Mouse (Mus musculus): ENCODE measurements around the gene Dapk3. TPM values are rescaled to one million over a fixed set of nuclear protein-coding genes. Genes with fewer than 3 reads are reported as not detected.

The Dapk3 gene
- polyA plus RNA-seq, 1 experiment from 2014 or later: 58.8 TPM

DNA sequence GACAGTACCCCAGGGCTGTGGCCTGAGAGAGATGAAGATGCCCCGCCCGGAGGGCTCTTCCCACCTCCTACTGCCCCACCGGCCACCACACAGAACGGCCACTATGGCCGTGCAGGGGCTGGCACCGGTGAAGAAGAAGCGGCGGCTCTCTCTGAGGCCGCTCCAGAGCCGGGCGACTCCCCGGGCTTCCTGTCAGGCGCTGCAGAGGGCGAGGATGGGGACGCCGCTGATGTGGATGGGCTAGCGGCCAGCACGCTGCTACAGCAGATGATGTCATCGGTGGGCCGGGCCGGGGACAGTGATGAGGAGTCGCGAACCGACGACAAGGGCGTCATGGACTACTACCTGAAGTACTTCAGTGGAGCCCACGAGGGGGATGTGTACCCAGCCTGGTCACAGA is 38.1 kb upstream of the Dapk3 start:
- WGBS: 90% methylated on average over 27 of the region's 27 CpGs
- Histone ChIP-seq H3K27me3 (replicated peaks; ENCODE audit: control insufficient read depth, insufficient read depth, low read length) (no peaks in the 10 kb centered on the region), H3K9me3 (ENCODE audit: control insufficient read depth, low read length) (no peaks in the 10 kb centered on the region), H3K36me3 (ENCODE audit: control insufficient read depth, insufficient read depth, low read length) (peaks cover 62% of the 10 kb centered on the region), H3K9ac (ENCODE audit: low read length) (no peak overlapping the region), H3K27ac (ENCODE audit: low read depth) (no peak overlapping the region), H3K4me3 (ENCODE audit: low read depth, low read length) (no peak overlapping the region), H3K4me1 (replicated peaks; ENCODE audit: control insufficient read depth, insufficient read depth, low read length) (peaks cover 24% of the 10 kb centered on the region), H3K4me2 (ENCODE audit: low read length) (no peak overlapping the region)
- ATAC-seq (replicated peaks; ENCODE audit: low FRiP score, low TSS enrichment, low read depth) (no peak), DNase-seq (ENCODE audit: low spot score) (no peak)

DNA sequence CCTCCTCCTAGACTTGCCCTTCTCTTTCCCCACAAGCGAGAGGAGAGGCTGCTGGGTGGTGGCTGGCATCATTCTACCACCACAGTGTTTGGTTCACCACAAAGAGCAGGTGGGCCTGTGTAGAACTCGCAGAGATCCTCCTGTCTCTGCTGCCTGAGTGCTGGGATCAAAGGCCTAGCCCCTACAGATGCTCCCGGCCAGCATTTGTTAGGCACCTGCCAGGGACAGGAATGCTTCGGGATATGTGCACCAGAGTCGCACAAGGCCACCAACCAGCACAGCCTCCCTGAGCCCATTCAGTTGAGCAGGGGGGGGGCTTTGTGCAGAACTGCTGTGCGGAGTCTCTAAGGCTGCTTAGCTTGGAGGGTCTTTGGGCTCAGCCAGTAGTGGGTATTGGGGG is 37.5 kb upstream of the Dapk3 start:
- DNase-seq (ENCODE audit: low spot score): no peak
- Histone ChIP-seq H3K27ac (ENCODE audit: low read depth) (no peak overlapping the region), H3K27me3 (replicated peaks; ENCODE audit: control insufficient read depth, insufficient read depth, low read length) (no peaks in the 10 kb centered on the region), H3K9me3 (ENCODE audit: control insufficient read depth, low read length) (no peaks in the 10 kb centered on the region), H3K4me2 (ENCODE audit: low read length) (0 out of 2 replicates have a peak overlapping the region, but pooled peaks have one; percentile 3), H3K4me1 (replicated peaks; ENCODE audit: control insufficient read depth, insufficient read depth, low read length) (peaks cover 18% of the 10 kb centered on the region), H3K36me3 (ENCODE audit: control insufficient read depth, insufficient read depth, low read length) (peaks cover 65% of the 10 kb centered on the region), H3K9ac (ENCODE audit: low read length) (no peak overlapping the region), H3K4me3 (ENCODE audit: low read depth, low read length) (no peak overlapping the region)
- WGBS: 93% methylated on average over 6 of the region's 6 CpGs
- no peak for ATAC-seq (replicated peaks; ENCODE audit: low FRiP score, low TSS enrichment, low read depth)

DNA sequence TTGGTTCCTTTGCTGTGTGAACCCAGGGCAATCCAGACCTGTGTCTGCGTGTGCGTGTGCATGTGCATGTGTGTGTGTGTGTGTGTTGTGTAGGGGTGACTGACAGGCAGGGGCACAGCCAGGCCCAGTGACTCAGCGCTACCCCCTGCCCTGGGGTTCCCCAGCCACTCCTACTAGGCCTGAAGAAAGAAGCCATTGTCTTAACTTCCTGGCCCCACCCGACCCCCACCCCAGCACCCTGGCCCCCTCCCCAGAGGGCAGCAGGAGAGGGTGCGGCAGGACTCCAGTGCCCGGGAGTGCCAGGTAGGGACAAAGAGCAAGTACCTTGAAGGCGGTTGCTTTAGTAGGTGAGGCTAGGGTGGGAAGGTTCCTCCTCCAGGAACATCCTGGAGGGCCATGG is 37.0 kb upstream of the Dapk3 start:
- no peaks in the 10 kb centered on the region for H3K9me3 ChIP-seq (ENCODE audit: control insufficient read depth, low read length)
- ATAC-seq (replicated peaks; ENCODE audit: low FRiP score, low TSS enrichment, low read depth) (peak; percentile 52), DNase-seq (ENCODE audit: low spot score) (no peak)
- no peaks in the 10 kb centered on the region for H3K27me3 ChIP-seq (replicated peaks; ENCODE audit: control insufficient read depth, insufficient read depth, low read length)
- H3K4me3 ChIP-seq (ENCODE audit: low read depth, low read length): no peak overlapping the region
- peak overlapping the region; percentile 61; the same call in 1 of the 2 replicates for H3K27ac ChIP-seq (ENCODE audit: low read depth)
- 0 out of 2 replicates have a peak overlapping the region, but pooled peaks have one; percentile 3 for H3K4me2 ChIP-seq (ENCODE audit: low read length)
- H3K9ac ChIP-seq (ENCODE audit: low read length): no peak overlapping the region
- peaks cover 13% of the 10 kb centered on the region for H3K4me1 ChIP-seq (replicated peaks; ENCODE audit: control insufficient read depth, insufficient read depth, low read length)
- H3K36me3 ChIP-seq (ENCODE audit: control insufficient read depth, insufficient read depth, low read length): peaks cover 65% of the 10 kb centered on the region
- WGBS: 57% methylated on average over 7 of the region's 7 CpGs

DNA sequence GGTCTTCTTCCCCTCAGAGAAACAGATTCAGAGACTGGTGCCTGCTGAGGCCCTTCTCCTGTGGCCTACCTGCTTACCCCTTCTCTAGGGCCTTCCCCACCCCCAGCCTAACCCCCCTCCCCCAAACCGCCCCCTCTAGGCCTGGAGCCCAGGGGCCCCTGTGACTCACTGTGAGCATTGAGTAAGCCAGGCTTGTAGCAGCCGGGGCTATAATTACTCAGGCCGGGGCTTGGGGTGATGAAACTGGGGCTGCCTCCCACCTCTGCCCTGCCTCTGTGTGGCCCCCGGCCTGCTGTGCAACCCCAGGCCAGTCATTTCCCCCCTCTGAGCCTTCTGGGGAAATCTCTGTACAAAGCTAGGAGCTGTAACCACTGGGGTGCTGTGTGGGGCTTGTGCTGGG is 36.5 kb upstream of the Dapk3 start:
- peak overlapping the region; percentile 20 for H3K4me2 ChIP-seq (ENCODE audit: low read length)
- no peak for DNase-seq (ENCODE audit: low spot score)
- no peak overlapping the region for H3K4me3 ChIP-seq (ENCODE audit: low read depth, low read length)
- H3K27ac ChIP-seq (ENCODE audit: low read depth): peak overlapping the region; percentile 61; the same call in 1 of the 2 replicates
- no peaks in the 10 kb centered on the region for H3K9me3 ChIP-seq (ENCODE audit: control insufficient read depth, low read length)
- peaks cover 9% of the 10 kb centered on the region; the same call in 1 of the 2 replicates for H3K4me1 ChIP-seq (replicated peaks; ENCODE audit: control insufficient read depth, insufficient read depth, low read length)
- peaks cover 65% of the 10 kb centered on the region for H3K36me3 ChIP-seq (ENCODE audit: control insufficient read depth, insufficient read depth, low read length)
- peak; percentile 24; the same call in 1 of the 2 replicates for ATAC-seq (replicated peaks; ENCODE audit: low FRiP score, low TSS enrichment, low read depth)
- H3K27me3 ChIP-seq (replicated peaks; ENCODE audit: control insufficient read depth, insufficient read depth, low read length): no peaks in the 10 kb centered on the region
- no peak overlapping the region for H3K9ac ChIP-seq (ENCODE audit: low read length)
- 79% methylated on average over 4 of the region's 4 CpGs for WGBS

DNA sequence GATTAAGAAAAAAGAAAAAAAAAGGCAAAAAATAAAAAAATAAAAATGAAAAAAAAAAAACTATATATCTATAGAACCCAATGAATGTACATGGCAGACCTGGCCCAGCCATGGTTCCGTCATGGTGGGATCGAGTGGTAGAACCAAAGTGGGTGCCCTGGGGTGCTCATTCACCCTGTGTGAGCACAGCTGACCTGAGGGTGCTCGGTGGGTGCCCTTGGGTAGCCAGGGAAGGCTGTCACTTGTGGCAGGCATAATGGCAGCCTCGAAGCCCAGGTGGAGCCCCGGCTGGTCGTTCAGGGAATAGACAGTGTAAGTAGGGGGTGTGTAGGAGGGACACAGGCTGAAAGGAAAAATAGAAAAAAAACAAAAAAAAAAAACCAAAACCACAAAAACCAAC is 31.5 kb upstream of the Dapk3 start:
- no peak overlapping the region for H3K4me3 ChIP-seq (ENCODE audit: low read depth, low read length)
- ATAC-seq (replicated peaks; ENCODE audit: low FRiP score, low TSS enrichment, low read depth) (no peak), DNase-seq (ENCODE audit: low spot score) (no peak)
- 78% methylated on average over 6 of the region's 6 CpGs for WGBS
- no peaks in the 10 kb centered on the region for H3K4me1 ChIP-seq (replicated peaks; ENCODE audit: control insufficient read depth, insufficient read depth, low read length)
- H3K4me2 ChIP-seq (ENCODE audit: low read length): no peak overlapping the region
- H3K9me3 ChIP-seq (ENCODE audit: control insufficient read depth, low read length): no peaks in the 10 kb centered on the region
- no peak overlapping the region for H3K9ac ChIP-seq (ENCODE audit: low read length)
- H3K27ac ChIP-seq (ENCODE audit: low read depth): no peak overlapping the region
- peaks cover 78% of the 10 kb centered on the region for H3K36me3 ChIP-seq (ENCODE audit: control insufficient read depth, insufficient read depth, low read length)
- no peaks in the 10 kb centered on the region for H3K27me3 ChIP-seq (replicated peaks; ENCODE audit: control insufficient read depth, insufficient read depth, low read length)

DNA sequence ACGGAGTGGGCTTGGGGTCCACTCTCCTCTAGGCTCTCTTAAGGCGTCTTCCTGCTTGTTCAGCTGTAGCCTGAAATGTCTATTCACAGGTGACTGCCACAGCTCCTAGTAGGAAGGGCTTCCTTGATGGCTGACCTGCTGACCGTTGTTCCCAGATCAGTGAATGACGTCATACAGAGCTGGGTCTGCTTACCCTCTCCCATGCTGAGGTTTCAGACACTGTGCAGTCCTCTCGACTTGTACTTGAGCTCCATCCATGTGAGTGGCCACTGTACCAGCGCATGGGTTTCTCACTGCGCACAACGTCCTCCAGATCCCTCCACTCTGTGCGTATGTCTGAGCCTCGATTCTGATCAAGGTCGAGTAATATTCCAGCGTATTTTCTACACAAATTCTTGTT is 30.2 kb upstream of the Dapk3 start:
- Histone ChIP-seq H3K36me3 (ENCODE audit: control insufficient read depth, insufficient read depth, low read length) (peaks cover 78% of the 10 kb centered on the region), H3K4me3 (ENCODE audit: low read depth, low read length) (no peak overlapping the region), H3K27ac (ENCODE audit: low read depth) (peak overlapping the region; percentile 47; the same call in 1 of the 2 replicates), H3K9me3 (ENCODE audit: control insufficient read depth, low read length) (no peaks in the 10 kb centered on the region), H3K9ac (ENCODE audit: low read length) (no peak overlapping the region), H3K4me1 (replicated peaks; ENCODE audit: control insufficient read depth, insufficient read depth, low read length) (no peaks in the 10 kb centered on the region), H3K27me3 (replicated peaks; ENCODE audit: control insufficient read depth, insufficient read depth, low read length) (no peaks in the 10 kb centered on the region), H3K4me2 (ENCODE audit: low read length) (no peak overlapping the region)
- no peak for DNase-seq (ENCODE audit: low spot score)
- ATAC-seq (replicated peaks; ENCODE audit: low FRiP score, low TSS enrichment, low read depth): 0 out of 2 replicates have a peak, but pooled peaks have one; percentile 28
- 69% methylated on average over 12 of the region's 12 CpGs for WGBS

DNA sequence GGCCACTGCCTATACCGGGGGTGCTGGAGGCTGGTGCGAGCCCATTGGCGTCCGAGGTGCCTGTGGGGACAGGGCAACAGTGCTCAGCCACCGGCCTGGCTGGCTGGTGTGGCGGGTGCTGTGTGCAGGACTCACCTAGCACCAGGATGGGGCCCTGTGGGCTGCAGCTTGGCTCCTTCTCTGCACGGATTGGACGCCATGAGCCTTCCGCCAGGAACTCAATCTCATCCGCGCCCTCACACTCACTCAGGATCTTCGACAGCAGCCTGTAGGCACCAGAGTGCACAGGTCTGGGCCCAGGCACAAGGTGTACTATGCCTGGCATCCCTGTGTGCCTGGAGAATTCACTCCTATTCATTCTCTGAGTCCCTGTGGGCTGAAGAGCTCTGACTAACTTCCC is 28.5 kb upstream of the Dapk3 start:
- WGBS: 90% methylated on average over 12 of the region's 12 CpGs

DNA sequence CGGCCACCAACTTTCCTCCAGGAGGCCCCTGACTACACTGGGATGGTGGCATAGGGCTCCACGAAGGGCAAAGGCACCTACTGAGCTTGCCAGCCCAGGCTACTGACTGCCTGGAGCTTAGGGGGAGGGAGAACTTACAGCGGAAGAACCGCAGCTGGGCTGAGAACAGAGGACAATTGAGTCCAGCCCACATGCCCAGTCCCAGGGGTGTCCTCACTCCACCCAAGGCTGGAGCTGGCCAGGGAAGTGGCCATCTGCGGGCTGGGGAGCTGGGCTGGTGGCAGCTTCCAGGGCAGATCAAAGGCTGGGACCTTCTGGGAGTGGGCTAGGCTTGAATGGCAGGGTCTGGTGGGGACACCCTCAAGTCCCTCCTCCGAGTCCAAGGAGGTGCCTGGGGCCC is 28.1 kb upstream of the Dapk3 start:
- ATAC-seq (replicated peaks; ENCODE audit: low FRiP score, low TSS enrichment, low read depth) (no peak), DNase-seq (ENCODE audit: low spot score) (no peak)
- peaks cover 68% of the 10 kb centered on the region for H3K36me3 ChIP-seq (ENCODE audit: control insufficient read depth, insufficient read depth, low read length)
- H3K4me2 ChIP-seq (ENCODE audit: low read length): no peak overlapping the region
- H3K4me1 ChIP-seq (replicated peaks; ENCODE audit: control insufficient read depth, insufficient read depth, low read length): no peaks in the 10 kb centered on the region
- WGBS: 84% methylated on average over 6 of the region's 6 CpGs
- H3K27ac ChIP-seq (ENCODE audit: low read depth): no peak overlapping the region
- no peaks in the 10 kb centered on the region for H3K27me3 ChIP-seq (replicated peaks; ENCODE audit: control insufficient read depth, insufficient read depth, low read length)
- H3K9ac ChIP-seq (ENCODE audit: low read length): no peak overlapping the region
- H3K4me3 ChIP-seq (ENCODE audit: low read depth, low read length): no peak overlapping the region
- H3K9me3 ChIP-seq (ENCODE audit: control insufficient read depth, low read length): no peaks in the 10 kb centered on the region

More for the DNA sequence above, 28.5 kb upstream of the Dapk3 start:
- Histone ChIP-seq H3K27me3 (replicated peaks; ENCODE audit: control insufficient read depth, insufficient read depth, low read length) (no peaks in the 10 kb centered on the region), H3K36me3 (ENCODE audit: control insufficient read depth, insufficient read depth, low read length) (peaks cover 72% of the 10 kb centered on the region), H3K4me2 (ENCODE audit: low read length) (no peak overlapping the region), H3K4me1 (replicated peaks; ENCODE audit: control insufficient read depth, insufficient read depth, low read length) (no peaks in the 10 kb centered on the region), H3K27ac (ENCODE audit: low read depth) (no peak overlapping the region), H3K4me3 (ENCODE audit: low read depth, low read length) (no peak overlapping the region), H3K9ac (ENCODE audit: low read length) (no peak overlapping the region), H3K9me3 (ENCODE audit: control insufficient read depth, low read length) (no peaks in the 10 kb centered on the region)
- no peak for DNase-seq (ENCODE audit: low spot score)
- no peak for ATAC-seq (replicated peaks; ENCODE audit: low FRiP score, low TSS enrichment, low read depth)

DNA sequence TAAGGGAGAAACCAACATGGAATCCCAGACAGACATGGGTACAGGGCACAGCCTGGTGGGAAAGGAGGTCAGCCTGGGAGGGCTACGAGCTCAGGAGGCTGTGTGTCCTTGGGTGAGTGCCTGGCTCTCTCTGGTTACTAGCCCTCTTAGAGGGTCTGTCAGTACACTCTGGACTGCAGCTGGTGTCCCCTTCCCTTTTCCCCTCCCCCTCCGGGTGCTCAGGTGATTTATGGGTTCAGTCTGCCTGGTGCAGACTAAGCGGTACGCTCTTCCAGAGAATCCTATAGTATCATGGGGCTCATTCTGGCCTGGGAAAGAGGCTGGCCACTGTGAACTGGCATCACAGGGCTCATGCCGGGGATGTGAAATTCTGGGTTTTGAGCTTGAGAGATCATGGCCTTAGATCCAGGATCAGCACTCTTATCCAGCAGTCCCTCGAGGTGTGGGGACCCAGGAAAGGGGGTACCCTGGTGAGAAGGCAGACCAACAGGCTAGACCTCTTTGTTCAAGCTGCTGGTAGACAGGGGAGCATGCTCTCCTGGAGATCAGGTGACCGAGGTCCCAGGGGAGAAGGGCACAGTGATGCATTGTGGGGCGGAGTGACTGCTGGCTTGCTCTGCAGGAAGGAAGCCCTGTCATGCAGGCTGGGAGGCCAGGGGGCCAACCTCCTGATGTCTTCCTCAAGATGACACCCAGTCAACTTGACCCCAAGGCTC is 21.0 kb upstream of the Dapk3 start:
- Histone ChIP-seq H3K36me3 (ENCODE audit: control insufficient read depth, insufficient read depth, low read length) (peaks cover 60% of the 10 kb centered on the region), H3K9ac (ENCODE audit: low read length) (no peak overlapping the region), H3K27ac (ENCODE audit: low read depth) (no peak overlapping the region), H3K4me1 (replicated peaks; ENCODE audit: control insufficient read depth, insufficient read depth, low read length) (peaks cover 7% of the 10 kb centered on the region), H3K4me2 (ENCODE audit: low read length) (no peak overlapping the region), H3K4me3 (ENCODE audit: low read depth, low read length) (no peak overlapping the region), H3K27me3 (replicated peaks; ENCODE audit: control insufficient read depth, insufficient read depth, low read length) (no peaks in the 10 kb centered on the region), H3K9me3 (ENCODE audit: control insufficient read depth, low read length) (no peaks in the 10 kb centered on the region)
- 79% methylated on average over 8 of the region's 8 CpGs for WGBS
- ATAC-seq (replicated peaks; ENCODE audit: low FRiP score, low TSS enrichment, low read depth) (no peak), DNase-seq (ENCODE audit: low spot score) (no peak)

Measured in intestine, embryonic 14.5 days (tissue).